Mouse (Mus musculus): Measurements from ENCODE around the gene Elob. TPM values are rescaled to one million over a fixed set of nuclear protein-coding genes. Genes with fewer than 3 reads are reported as not detected.

The Elob gene
- polyA plus RNA-seq, 1 experiment from 2014 or later: 1,025 TPM

DNA sequence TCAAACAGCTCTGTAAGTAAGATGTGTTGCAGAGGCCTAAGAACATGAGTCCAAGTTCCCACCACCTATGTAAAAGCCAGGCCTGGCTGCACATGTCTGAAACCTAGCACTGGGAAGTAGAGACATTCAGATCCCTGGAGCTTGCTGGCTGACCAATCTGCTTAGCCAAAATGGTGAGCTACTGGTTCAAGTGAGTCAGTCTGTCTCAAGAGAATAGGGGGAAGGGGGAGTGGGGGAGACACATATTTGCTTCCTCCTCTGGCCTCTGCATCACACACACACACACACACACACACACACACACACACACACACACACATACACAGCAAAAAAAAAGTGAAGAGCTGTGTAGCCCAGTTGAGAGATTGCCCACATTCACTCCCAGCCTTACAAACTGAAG, 45.6 kb downstream of the Elob start:
- Histone ChIP-seq H3K9ac (ENCODE audit: low read length) (no peak overlapping the region), H3K9me3 (ENCODE audit: control insufficient read depth, low read length) (no peaks in the 10 kb centered on the region), H3K27ac (ENCODE audit: low read depth, low read length) (no peak overlapping the region), H3K4me2 (ENCODE audit: low read depth) (no peak overlapping the region), H3K4me3 (ENCODE audit: low read depth, low read length) (no peak overlapping the region), H3K27me3 (ENCODE audit: control insufficient read depth, insufficient read depth, low read length) (no peaks in the 10 kb centered on the region), H3K4me1 (ENCODE audit: control insufficient read depth, insufficient read depth, low read length) (0 out of 2 replicates have a peak, but pooled peaks cover 3% of the 10 kb centered on the region), H3K36me3 (ENCODE audit: control insufficient read depth, insufficient read depth, low read length) (no peaks in the 10 kb centered on the region; the same call in 1 of the 2 replicates)
- ATAC-seq (ENCODE audit: insufficient read depth, low FRiP score, low TSS enrichment) (no peak), DNase-seq (ENCODE audit: low spot score) (no peak)

DNA sequence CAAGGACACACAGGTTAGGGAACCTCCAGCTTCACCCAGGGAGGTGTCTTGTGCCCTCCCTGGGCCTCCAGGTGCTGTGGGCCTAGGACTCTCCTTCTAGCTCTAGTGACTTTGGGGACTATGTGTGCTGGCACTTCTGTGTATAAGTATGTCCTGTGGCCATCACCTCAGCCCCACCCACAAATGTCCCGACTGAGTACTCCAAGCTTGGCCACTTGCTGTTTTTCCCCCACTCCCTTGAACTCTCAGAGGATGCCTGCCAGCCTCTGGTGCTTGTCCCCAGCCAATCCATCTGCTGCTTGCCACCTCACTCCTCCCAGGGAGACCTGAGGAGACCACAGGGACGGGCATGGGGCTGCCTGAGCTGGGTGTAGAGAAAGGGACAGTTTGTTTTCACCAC, 50.5 kb downstream of the Elob start:
- DNase-seq (ENCODE audit: low spot score) (no peak), ATAC-seq (ENCODE audit: insufficient read depth, low FRiP score, low TSS enrichment) (no peak)
- 79% methylated on average over 2 of the region's 2 CpGs for WGBS
- Histone ChIP-seq H3K4me1 (ENCODE audit: control insufficient read depth, insufficient read depth, low read length) (no peaks in the 10 kb centered on the region), H3K4me2 (ENCODE audit: low read depth) (no peak overlapping the region), H3K27me3 (ENCODE audit: control insufficient read depth, insufficient read depth, low read length) (no peaks in the 10 kb centered on the region), H3K9ac (ENCODE audit: low read length) (no peak overlapping the region), H3K9me3 (ENCODE audit: control insufficient read depth, low read length) (no peaks in the 10 kb centered on the region), H3K36me3 (ENCODE audit: control insufficient read depth, insufficient read depth, low read length) (no peaks in the 10 kb centered on the region; the same call in 1 of the 2 replicates), H3K4me3 (ENCODE audit: low read depth, low read length) (no peak overlapping the region), H3K27ac (ENCODE audit: low read depth, low read length) (no peak overlapping the region)

DNA sequence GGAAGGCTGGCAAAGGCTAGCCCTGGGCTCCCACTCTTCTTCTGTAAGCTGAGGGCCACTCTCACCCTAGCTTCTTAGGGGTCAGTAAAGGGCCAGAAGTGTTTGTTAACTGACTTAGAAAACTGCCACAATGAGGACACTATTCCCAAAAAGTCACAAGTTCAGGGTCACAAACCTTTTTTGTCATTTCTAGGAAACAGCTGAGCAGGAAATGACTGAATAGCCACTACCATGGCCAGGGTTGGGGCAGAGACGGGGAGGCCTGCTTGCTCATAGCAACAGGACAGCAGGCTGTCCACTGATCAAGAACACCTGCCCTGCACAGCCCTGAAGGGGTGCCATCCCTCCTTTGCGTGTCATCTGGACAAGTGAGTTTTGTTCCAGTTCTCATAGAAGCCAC, 51.8 kb downstream of the Elob start:
- no peaks in the 10 kb centered on the region for H3K4me1 ChIP-seq (ENCODE audit: control insufficient read depth, insufficient read depth, low read length)

DNA sequence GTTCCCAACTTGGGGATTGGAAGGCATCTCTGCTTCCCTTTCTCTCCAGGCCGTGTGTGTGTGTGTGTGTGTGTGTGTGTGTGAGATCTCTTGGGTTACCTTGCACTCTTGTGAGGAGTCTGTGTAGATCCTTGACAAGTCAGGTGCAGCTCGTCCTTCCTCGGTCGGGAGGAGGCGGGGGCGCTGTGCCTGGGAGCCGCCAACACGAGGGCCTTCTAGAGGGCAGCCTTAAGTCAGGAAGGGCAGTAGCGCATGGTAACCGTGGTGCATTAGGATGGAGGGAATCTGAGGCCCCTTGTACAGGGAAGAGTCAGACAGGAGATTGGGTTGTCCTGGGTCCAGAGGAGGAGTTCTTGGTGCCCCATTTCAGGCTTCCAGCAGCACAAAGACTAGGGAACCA, 52.7 kb downstream of the Elob start:
- H3K36me3 ChIP-seq (ENCODE audit: control insufficient read depth, insufficient read depth, low read length): no peaks in the 10 kb centered on the region; the same call in 1 of the 2 replicates
- no peaks in the 10 kb centered on the region for H3K4me1 ChIP-seq (ENCODE audit: control insufficient read depth, insufficient read depth, low read length)
- WGBS: 79% methylated on average over 10 of the region's 10 CpGs
- H3K9ac ChIP-seq (ENCODE audit: low read length): no peak overlapping the region
- no peak overlapping the region for H3K27ac ChIP-seq (ENCODE audit: low read depth, low read length)
- H3K4me2 ChIP-seq (ENCODE audit: low read depth): no peak overlapping the region
- DNase-seq (ENCODE audit: low spot score) (no peak), ATAC-seq (ENCODE audit: insufficient read depth, low FRiP score, low TSS enrichment) (no peak)
- no peaks in the 10 kb centered on the region for H3K9me3 ChIP-seq (ENCODE audit: control insufficient read depth, low read length)
- no peak overlapping the region for H3K4me3 ChIP-seq (ENCODE audit: low read depth, low read length)
- no peaks in the 10 kb centered on the region for H3K27me3 ChIP-seq (ENCODE audit: control insufficient read depth, insufficient read depth, low read length)

More for the DNA sequence above, 51.8 kb downstream of the Elob start:
- Histone ChIP-seq H3K4me2 (ENCODE audit: low read depth) (no peak overlapping the region), H3K36me3 (ENCODE audit: control insufficient read depth, insufficient read depth, low read length) (no peaks in the 10 kb centered on the region; the same call in 1 of the 2 replicates), H3K4me3 (ENCODE audit: low read depth, low read length) (no peak overlapping the region), H3K9ac (ENCODE audit: low read length) (no peak overlapping the region), H3K27me3 (ENCODE audit: control insufficient read depth, insufficient read depth, low read length) (no peaks in the 10 kb centered on the region), H3K27ac (ENCODE audit: low read depth, low read length) (no peak overlapping the region), H3K9me3 (ENCODE audit: control insufficient read depth, low read length) (no peaks in the 10 kb centered on the region)
- ATAC-seq (ENCODE audit: insufficient read depth, low FRiP score, low TSS enrichment): no peak
- DNase-seq (ENCODE audit: low spot score): no peak
- 82% methylated on average over 2 of the region's 2 CpGs for WGBS

Small RNAs within 50 kb of the gene (microRNA-seq; reads per million reads assigned to microRNA genes)
- 1.3 reads per million for gene Mir5125

Other genes starting within 250 kb of the Elob start
- gene Zfp13, start 229.6 kb downstream of the Elob start, polyA plus RNA-seq (2014; fragmentation: Nextera tagmentation; extraction: Ambion mirVana): 19.7 and 20.3 TPM in 2 replicates
- 0.91 TPM in 1 of 2 replicates, not detected in the other for gene Zscan10, start 228.3 kb downstream of the Elob start, polyA plus RNA-seq (2014; fragmentation: Nextera tagmentation; extraction: Ambion mirVana)
- gene Mmp25, start 183.9 kb downstream of the Elob start, polyA plus RNA-seq (2014; fragmentation: Nextera tagmentation; extraction: Ambion mirVana): 0.85 and 0.94 TPM in 2 replicates
- gene Bicdl2, start 168.6 kb downstream of the Elob start, polyA plus RNA-seq (2014; fragmentation: Nextera tagmentation; extraction: Ambion mirVana): 0.54 TPM in 1 of 2 replicates, not detected in the other
- gene Hcfc1r1, start 155.5 kb downstream of the Elob start, polyA plus RNA-seq (2014; fragmentation: Nextera tagmentation; extraction: Ambion mirVana): 52.5 and 60.1 TPM in 2 replicates
- gene Thoc6, start 155.3 kb downstream of the Elob start, polyA plus RNA-seq (2014; fragmentation: Nextera tagmentation; extraction: Ambion mirVana): 57.8 and 62.4 TPM in 2 replicates
- 2.3 and 3.6 TPM in 2 replicates for gene Tnfrsf12a, start 151.7 kb downstream of the Elob start, polyA plus RNA-seq (2014; fragmentation: Nextera tagmentation; extraction: Ambion mirVana)
- 8.7 and 11.1 TPM in 2 replicates for gene Cldn6, start 149.9 kb downstream of the Elob start, polyA plus RNA-seq (2014; fragmentation: Nextera tagmentation; extraction: Ambion mirVana)
- gene Cldn9, start 145.1 kb downstream of the Elob start, polyA plus RNA-seq (2014; fragmentation: Nextera tagmentation; extraction: Ambion mirVana): 1.3 and 1.9 TPM in 2 replicates
- gene 1520401A03Rik, start 106.4 kb downstream of the Elob start, polyA plus RNA-seq (2014; fragmentation: Nextera tagmentation; extraction: Ambion mirVana): 0.25 and 0.58 TPM in 2 replicates
- 37.2 and 44.5 TPM in 2 replicates for gene Pkmyt1, start 102.8 kb downstream of the Elob start, polyA plus RNA-seq (2014; fragmentation: Nextera tagmentation; extraction: Ambion mirVana)
- 31.4 and 37.1 TPM in 2 replicates for gene Paqr4, start 88.3 kb downstream of the Elob start, polyA plus RNA-seq (2014; fragmentation: Nextera tagmentation; extraction: Ambion mirVana)
- gene Kremen2, start 83.3 kb downstream of the Elob start, polyA plus RNA-seq (2014; fragmentation: Nextera tagmentation; extraction: Ambion mirVana): 6.8 and 7.8 TPM in 2 replicates
- gene Flywch1, start 57.5 kb downstream of the Elob start, polyA plus RNA-seq (2014; fragmentation: Nextera tagmentation; extraction: Ambion mirVana): 173 and 197 TPM in 2 replicates
- gene Flywch2, start 43.1 kb downstream of the Elob start, polyA plus RNA-seq (2014; fragmentation: Nextera tagmentation; extraction: Ambion mirVana): 29.1 and 32.6 TPM in 2 replicates
- 399 and 408 TPM in 2 replicates for gene Srrm2, start 38.6 kb downstream of the Elob start, polyA plus RNA-seq (2014; fragmentation: Nextera tagmentation; extraction: Ambion mirVana)
- gene Prss33, start 6.9 kb upstream of the Elob start, polyA plus RNA-seq (2014; fragmentation: Nextera tagmentation; extraction: Ambion mirVana): 0.18 TPM in 1 of 2 replicates, not detected in the other
- not detected in 2 replicates for gene Prss32, start 14.7 kb upstream of the Elob start, polyA plus RNA-seq (2014; fragmentation: Nextera tagmentation; extraction: Ambion mirVana)
- 1.3 and 1.8 TPM in 2 replicates for gene Prss41, start 15.0 kb upstream of the Elob start, polyA plus RNA-seq (2014; fragmentation: Nextera tagmentation; extraction: Ambion mirVana)
- gene Prss21, start 38.9 kb upstream of the Elob start, polyA plus RNA-seq (2014; fragmentation: Nextera tagmentation; extraction: Ambion mirVana): not detected in 2 replicates
- gene Dcpp1, start 51.7 kb upstream of the Elob start, polyA plus RNA-seq (2014; fragmentation: Nextera tagmentation; extraction: Ambion mirVana): not detected in 2 replicates
- gene Dcpp2, start 51.7 kb upstream of the Elob start, polyA plus RNA-seq (2014; fragmentation: Nextera tagmentation; extraction: Ambion mirVana): not detected in 2 replicates
- gene Dcpp3, start 88.3 kb upstream of the Elob start, polyA plus RNA-seq (2014; fragmentation: Nextera tagmentation; extraction: Ambion mirVana): not detected in 2 replicates
- gene Sbp, start 112.5 kb upstream of the Elob start, polyA plus RNA-seq (2014; fragmentation: Nextera tagmentation; extraction: Ambion mirVana): not detected in 2 replicates
- not detected in 2 replicates for gene Sbpl, start 126.1 kb upstream of the Elob start, polyA plus RNA-seq (2014; fragmentation: Nextera tagmentation; extraction: Ambion mirVana)
- gene Prss30, start 151.4 kb upstream of the Elob start, polyA plus RNA-seq (2014; fragmentation: Nextera tagmentation; extraction: Ambion mirVana): not detected in 2 replicates
- 0.17 TPM in 1 of 2 replicates, not detected in the other for gene Prss22, start 169.0 kb upstream of the Elob start, polyA plus RNA-seq (2014; fragmentation: Nextera tagmentation; extraction: Ambion mirVana)
- 0.37 TPM in 1 of 2 replicates, not detected in the other for gene Prss27, start 209.0 kb upstream of the Elob start, polyA plus RNA-seq (2014; fragmentation: Nextera tagmentation; extraction: Ambion mirVana)
- gene Kctd5, start 244.3 kb upstream of the Elob start, polyA plus RNA-seq (2014; fragmentation: Nextera tagmentation; extraction: Ambion mirVana): 87.6 and 94.5 TPM in 2 replicates